Mouse (Mus musculus) gastrocnemius, adult 18-20 months (tissue): Measurements from ENCODE around the gene Nt5c2. TPM values are rescaled to one million over a fixed set of nuclear protein-coding genes. Genes with fewer than 3 reads are reported as not detected.
"Not testable (repeated sequence)": the region's sequence is repeated elsewhere in the genome, so short reads cannot be mapped to it uniquely, and the experiment has no call there.

ENCODE experiments used
- DNase-seq: peaks from one replicate; pipeline ENCODE4 v3.0.0; 2021; ENCODE audit warnings: low spot score
- total RNA-seq, 2 experiments: library from RNA; stranded (reverse); gene quantifications; 2 replicates each; pipeline ENCODE4 v1.2.3; 2021

Nt5c2 gene
- total RNA-seq, 2 experiments from 2014 or later = 11.4 to 12.3 TPM

GRCm38 (mm10) chr19:47017831-47018230 lies 2.9 kb upstream of the Nt5c2 start:
- DNase-seq = no peak

DNA sequence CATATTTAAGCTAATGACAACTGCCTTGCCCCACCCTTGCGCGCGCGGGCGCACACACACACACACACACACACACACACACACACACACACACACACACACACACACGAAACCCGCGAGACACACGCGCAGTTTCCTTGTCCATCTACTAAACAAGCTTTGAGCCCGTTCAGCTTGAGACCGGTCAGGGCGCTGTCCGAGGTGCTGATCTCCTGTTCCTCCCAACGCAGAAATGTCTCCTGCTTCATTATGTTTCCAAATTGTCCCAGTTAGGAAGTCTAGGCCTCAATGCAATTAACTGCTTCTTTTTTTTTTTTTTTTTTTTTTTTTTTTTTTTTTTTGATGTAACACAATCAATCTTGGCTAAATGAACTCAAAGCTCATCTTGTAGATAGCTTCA lies 1.5 kb upstream of the Nt5c2 start:
- peak; percentile 69 for DNase-seq

DNA sequence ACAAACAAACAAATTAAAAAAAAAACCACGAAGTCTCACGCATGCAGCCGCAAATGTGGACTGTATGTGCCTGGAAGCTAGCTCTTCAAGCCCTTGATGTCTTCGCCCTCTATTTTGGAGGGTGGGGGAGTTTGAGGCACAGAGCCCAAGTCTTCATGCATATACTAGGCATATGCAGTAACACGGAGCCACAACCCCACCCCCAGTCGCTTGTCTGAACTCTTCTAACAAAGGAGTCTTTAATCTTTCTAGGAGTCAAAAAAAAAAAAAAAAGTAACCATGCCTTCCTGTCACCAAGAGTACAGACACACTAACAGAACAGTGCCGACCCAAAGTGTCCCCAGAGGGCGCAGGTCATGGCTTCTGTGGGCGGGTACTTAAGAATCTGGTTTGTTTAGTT lies 1.0 kb upstream of the Nt5c2 start:
- no peak for DNase-seq

DNA sequence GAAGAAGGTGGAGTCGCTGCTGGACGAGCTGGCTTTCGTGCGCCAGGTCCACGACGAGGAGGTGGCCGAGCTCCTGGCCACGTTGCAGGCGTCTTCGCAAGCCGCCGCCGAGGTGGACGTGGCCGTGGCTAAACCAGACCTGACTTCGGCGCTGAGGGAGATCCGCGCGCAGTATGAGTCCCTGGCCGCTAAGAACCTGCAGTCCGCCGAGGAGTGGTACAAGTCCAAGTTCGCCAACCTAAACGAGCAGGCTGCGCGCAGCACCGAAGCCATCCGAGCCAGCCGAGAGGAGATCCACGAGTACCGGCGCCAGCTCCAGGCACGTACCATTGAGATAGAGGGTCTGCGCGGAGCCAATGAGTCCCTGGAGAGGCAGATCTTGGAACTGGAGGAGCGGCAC lies 443 bp upstream of the Nt5c2 start:
- no peak for DNase-seq

GRCm38 (mm10) chr19:47014159-47014446 lies 850 bp downstream of the Nt5c2 start:
- no peak for DNase-seq

GRCm38 (mm10) chr19:47013340-47014158 lies 1.4 kb downstream of the Nt5c2 start:
- DNase-seq = no peak

DNA sequence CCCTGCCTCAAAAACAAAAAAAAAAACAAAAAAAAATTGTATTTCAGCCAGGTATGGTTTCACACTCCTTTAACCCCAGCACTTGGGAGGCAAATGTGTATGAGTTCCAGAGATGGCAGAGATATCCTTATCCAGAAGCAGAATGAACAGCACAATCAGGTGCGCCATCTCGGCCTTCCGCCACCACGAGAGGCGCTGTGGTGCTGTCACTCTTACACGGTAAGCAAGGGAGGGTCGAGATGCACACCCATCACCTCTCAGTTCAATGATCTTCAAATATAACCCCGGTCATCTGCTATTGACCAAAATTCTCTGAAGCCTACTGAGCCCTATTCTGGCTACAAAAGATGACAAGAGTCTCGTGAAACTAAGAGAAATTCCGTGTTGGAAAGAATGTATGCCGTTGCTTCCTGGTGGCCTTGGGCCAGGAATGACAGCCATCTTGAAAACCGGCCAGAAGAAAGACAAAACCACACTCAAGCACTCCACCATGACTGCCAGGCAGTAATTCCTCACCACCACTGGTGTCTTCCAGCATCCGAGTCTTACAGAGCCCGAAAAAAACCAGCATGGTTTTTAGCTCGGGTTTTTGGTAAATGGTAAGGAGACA lies 2.3 kb downstream of the Nt5c2 start:
- no peak for DNase-seq

GRCm38 (mm10) chr19:47009943-47010342 lies 5.0 kb downstream of the Nt5c2 start:
- DNase-seq = no peak

- no peak for DNase-seq
Observed at GRCm38 (mm10) chr19:47009420-47009819, 5.5 kb downstream of the Nt5c2 start.

GRCm38 (mm10) chr19:47006321-47006720 lies 8.6 kb downstream of the Nt5c2 start:
- DNase-seq = peak; percentile 13

- DNase-seq = no peak
Observed at GRCm38 (mm10) chr19:47005873-47006272, 9.1 kb downstream of the Nt5c2 start.

DNA sequence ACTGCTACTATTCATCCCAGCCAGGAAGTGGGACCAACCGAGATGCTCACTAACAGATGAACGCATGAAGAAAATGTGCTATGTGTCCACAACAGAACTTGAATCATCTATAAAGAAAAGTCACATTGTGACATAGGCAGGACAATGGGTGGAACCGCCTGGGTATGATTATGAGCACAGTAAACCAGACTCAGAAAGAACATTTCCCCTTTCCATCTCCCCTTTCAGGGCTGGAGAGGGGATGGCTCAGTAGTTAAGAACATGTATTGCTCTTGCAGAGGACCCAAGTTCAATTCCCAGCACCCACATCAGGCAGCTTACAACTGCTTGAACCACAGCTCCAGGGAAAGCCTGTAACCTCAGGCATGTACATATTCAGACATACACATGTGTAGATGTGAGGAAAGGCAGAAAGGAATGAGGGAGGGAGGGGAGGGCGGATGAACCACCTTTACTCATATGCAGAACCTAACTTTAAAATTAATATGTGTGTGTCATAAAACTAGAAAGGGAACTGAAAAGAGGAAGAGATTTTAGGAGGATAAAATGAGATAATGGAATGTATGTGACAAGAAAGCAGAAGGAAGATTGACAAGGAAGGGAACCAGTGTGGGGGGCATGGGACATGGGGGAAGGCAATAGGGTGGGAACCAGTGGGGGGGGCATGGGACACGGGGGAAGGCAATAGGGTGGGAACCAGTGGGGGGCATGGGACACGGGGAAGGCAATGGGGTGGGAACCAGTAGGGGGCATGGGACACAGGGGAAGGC lies 11.0 kb downstream of the Nt5c2 start:
- no peak for DNase-seq

- not testable (repeated sequence) for DNase-seq
Observed at GRCm38 (mm10) chr19:47000357-47000756, 14.6 kb downstream of the Nt5c2 start.

DNA sequence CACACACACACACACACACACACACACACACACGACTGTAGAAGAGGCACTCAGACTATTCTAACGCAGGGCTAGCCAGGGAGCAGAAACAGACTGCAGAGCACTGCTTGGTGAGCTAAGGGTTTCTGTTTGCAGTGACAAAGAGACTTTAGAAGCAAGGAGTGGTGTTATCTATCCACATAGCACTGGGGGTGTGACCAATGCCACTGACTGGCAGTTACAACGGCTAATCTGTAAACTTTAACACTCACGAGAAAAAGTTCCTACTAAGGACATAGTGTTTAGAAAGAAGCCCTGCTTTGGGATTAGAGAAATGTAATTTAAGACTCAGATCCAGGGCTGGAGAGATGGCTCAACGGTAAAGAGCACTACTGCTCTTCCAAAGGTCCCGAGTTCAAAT lies 15.2 kb downstream of the Nt5c2 start:
- DNase-seq = no peak

DNA sequence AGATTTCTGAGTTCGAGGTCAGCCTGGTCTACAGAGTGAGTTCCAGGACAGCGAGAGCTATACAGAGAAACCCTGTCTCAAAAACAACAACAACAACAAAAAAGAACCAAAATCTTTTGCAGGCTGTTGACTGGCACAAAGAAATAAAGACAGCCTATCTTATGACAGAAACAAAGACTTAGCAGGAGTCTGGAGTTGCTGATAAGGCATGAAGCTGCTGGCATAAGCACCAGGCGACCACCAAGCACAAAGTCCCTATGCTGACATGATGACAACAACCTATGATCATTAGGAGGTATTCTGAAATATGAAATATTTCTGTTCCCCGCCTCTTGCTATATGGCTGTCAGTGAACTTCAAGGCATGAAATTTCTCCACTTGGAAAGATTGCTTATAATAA lies 16.0 kb downstream of the Nt5c2 start:
- no peak for DNase-seq

- DNase-seq = no peak
Observed at GRCm38 (mm10) chr19:46998168-46998870, 16.6 kb downstream of the Nt5c2 start.

DNA sequence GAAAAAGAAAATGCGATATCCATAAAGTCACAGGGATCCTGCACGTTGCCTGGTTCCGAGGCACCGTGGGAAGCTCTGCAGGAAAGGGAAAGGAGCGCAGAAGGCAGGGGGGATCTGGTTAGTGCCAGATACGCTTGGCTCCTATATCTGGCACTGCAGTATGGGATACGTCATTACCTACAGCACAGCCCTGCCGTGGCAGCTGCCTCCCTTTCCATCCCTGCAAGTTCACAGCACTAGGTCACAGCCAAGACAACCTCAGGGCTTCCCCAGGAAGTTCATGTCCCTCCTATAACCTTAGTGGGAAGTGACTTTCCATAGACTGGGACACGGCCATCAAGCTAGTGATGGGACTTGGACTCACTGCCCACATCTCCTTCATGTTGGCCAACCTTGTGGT lies 18.9 kb downstream of the Nt5c2 start:
- DNase-seq = no peak

DNA sequence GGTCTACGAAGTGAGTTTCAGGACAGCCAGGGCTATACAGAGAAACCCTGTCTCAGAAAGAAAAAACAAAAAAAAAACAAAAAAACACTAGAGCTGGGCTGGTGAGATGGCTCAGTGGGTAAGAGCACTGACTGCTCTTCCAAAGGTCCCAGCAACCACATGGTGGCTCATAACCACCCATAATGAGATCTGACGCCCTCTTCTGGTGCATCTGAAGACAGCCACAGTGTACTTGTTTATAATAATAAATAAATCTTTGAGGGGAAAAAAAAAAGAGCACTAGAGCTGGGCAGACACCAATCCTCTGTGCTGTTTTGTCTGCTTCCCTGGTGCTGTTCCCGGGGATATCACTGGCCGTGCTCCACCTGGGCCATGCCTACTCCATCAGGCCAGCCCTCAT lies 22.6 kb downstream of the Nt5c2 start:
- not testable (repeated sequence) for DNase-seq

- peak; percentile 91 for DNase-seq
Observed at GRCm38 (mm10) chr19:46991145-46991544, 23.8 kb downstream of the Nt5c2 start.

- DNase-seq = not testable (repeated sequence)
Observed at GRCm38 (mm10) chr19:46990625-46991024, 24.3 kb downstream of the Nt5c2 start.

DNA sequence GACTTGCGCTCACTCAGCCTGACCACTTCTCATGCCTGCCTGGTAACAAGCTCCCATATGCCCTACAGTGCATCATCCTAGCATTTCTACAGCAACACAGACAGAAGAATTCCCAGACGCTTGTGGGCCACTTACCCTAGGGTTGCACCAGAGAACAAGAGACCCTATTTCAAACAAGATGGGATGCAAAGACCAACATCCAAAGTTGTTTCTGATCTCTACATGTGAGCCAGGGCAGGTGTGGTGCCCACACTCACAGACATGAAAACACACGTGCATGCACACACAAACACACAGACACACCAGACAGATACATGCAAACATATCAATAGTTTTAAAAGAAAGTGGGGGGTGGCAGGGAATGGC lies 24.8 kb downstream of the Nt5c2 start:
- no peak for DNase-seq
